21 mouse cellular contexts compared by ENCODE assay signal in genomic region chr17:30860606-30861005, GRCm38 (mm10). TPM values are rescaled to one million over a fixed set of nuclear protein-coding genes. Genes with fewer than 3 reads are reported as not detected.
DNase-seq lines count a peak whose midpoint lies in the region; ATAC-seq and TF ChIP-seq lines count a peak whose summit lies in the region.
"Had no signal": no experiment of that assay in that cellular context is flagged by ENCODE, and none has a peak within 500 bp of the region (broad histone marks: within the 10 kb centered on the region; RNA-seq: fewer than 3 reads in every experiment).

No protein-coding gene starts in this region.

- H3K27me3 ChIP-seq in hindbrain, embryonic 10.5 days (ENCODE audit: insufficient read depth, poor library complexity, severe bottlenecking) = peaks cover 19% of the 10 kb centered on the region
- H3K27me3 ChIP-seq in hindbrain, embryonic 11.5 days (ENCODE audit: control insufficient read depth, insufficient read depth, low read length) = no peaks in the 10 kb centered on the region
- no peaks in the 10 kb centered on the region for H3K27me3 ChIP-seq in midbrain, embryonic 13.5 days
- H3K27me3 ChIP-seq in midbrain, embryonic 10.5 days (ENCODE audit: low read depth, poor library complexity, severe bottlenecking) = no peaks in the 10 kb centered on the region
- H3K27me3 ChIP-seq in forebrain, postnatal 0 days (ENCODE audit: insufficient read depth, low read length) = no peaks in the 10 kb centered on the region
- no peaks in the 10 kb centered on the region for H3K27me3 ChIP-seq in midbrain, embryonic 15.5 days (replicated peaks)
- H3K27me3 ChIP-seq: neural tube, embryonic 15.5 days; stomach, embryonic 15.5 days had no signal

- H3K9me3 ChIP-seq in hindbrain, embryonic 10.5 days = no peaks in the 10 kb centered on the region
- H3K9me3 ChIP-seq in hindbrain, embryonic 11.5 days (ENCODE audit: control insufficient read depth, low read length) = no peaks in the 10 kb centered on the region; the same call in 1 of the 2 replicates
- no peaks in the 10 kb centered on the region for H3K9me3 ChIP-seq in midbrain, embryonic 13.5 days
- no peaks in the 10 kb centered on the region for H3K9me3 ChIP-seq in midbrain, embryonic 10.5 days (replicated peaks)
- H3K9me3 ChIP-seq in forebrain, postnatal 0 days (ENCODE audit: low read length) = no peaks in the 10 kb centered on the region
- H3K9me3 ChIP-seq in midbrain, embryonic 15.5 days = no peaks in the 10 kb centered on the region
- H3K9me3 ChIP-seq: limb, embryonic 12.5 days; neural tube, embryonic 15.5 days; stomach, embryonic 15.5 days had no signal

- peak overlapping the region; percentile 76 for H3K27ac ChIP-seq in hindbrain, embryonic 10.5 days
- H3K27ac ChIP-seq in hindbrain, embryonic 11.5 days (ENCODE audit: low read depth, low read length) = no peak overlapping the region
- H3K27ac ChIP-seq in midbrain, embryonic 13.5 days = peak overlapping the region; percentile 72
- no peak overlapping the region; the same call in 1 of the 2 replicates for H3K27ac ChIP-seq in midbrain, embryonic 10.5 days (replicated peaks)
- H3K27ac ChIP-seq in forebrain, postnatal 0 days (ENCODE audit: low read depth, low read length) = no peak overlapping the region
- peak overlapping the region; percentile 67; the same call in 1 of the 2 replicates for H3K27ac ChIP-seq in midbrain, embryonic 15.5 days
- H3K27ac ChIP-seq: gastrocnemius, adult 2 months; layer of hippocampus, adult 2 months; left cerebral cortex, adult 2 months; limb, embryonic 12.5 days; neural tube, embryonic 15.5 days; stomach, embryonic 15.5 days had no signal

- H3K36me3 ChIP-seq in hindbrain, embryonic 10.5 days = no peaks in the 10 kb centered on the region
- no peaks in the 10 kb centered on the region for H3K36me3 ChIP-seq in hindbrain, embryonic 11.5 days (ENCODE audit: control insufficient read depth, insufficient read depth, low read length)
- H3K36me3 ChIP-seq in midbrain, embryonic 13.5 days = no peaks in the 10 kb centered on the region
- H3K36me3 ChIP-seq in midbrain, embryonic 10.5 days = no peaks in the 10 kb centered on the region
- no peaks in the 10 kb centered on the region for H3K36me3 ChIP-seq in forebrain, postnatal 0 days (ENCODE audit: insufficient read depth)
- no peaks in the 10 kb centered on the region for H3K36me3 ChIP-seq in midbrain, embryonic 15.5 days (replicated peaks)
- H3K36me3 ChIP-seq: limb, embryonic 12.5 days; neural tube, embryonic 15.5 days; stomach, embryonic 15.5 days had no signal

- no peak overlapping the region for H3K4me3 ChIP-seq in hindbrain, embryonic 10.5 days
- no peak overlapping the region for H3K4me3 ChIP-seq in hindbrain, embryonic 11.5 days (ENCODE audit: low read depth, low read length)
- no peak overlapping the region for H3K4me3 ChIP-seq in midbrain, embryonic 13.5 days (replicated peaks)
- no peak overlapping the region for H3K4me3 ChIP-seq in midbrain, embryonic 10.5 days
- no peak overlapping the region for H3K4me3 ChIP-seq in forebrain, postnatal 0 days (ENCODE audit: low read depth, low read length)
- no peak overlapping the region for H3K4me3 ChIP-seq in midbrain, embryonic 15.5 days
- H3K4me3 ChIP-seq: gastrocnemius, adult 2 months; layer of hippocampus, adult 2 months; left cerebral cortex, adult 2 months; limb, embryonic 12.5 days; neural tube, embryonic 15.5 days; stomach, embryonic 15.5 days had no signal

- 74% methylated on average over 7 of the region's 7 CpGs for WGBS in hindbrain, embryonic 10.5 days
- 77% methylated on average over 7 of the region's 7 CpGs for WGBS in hindbrain, embryonic 11.5 days
- WGBS in midbrain, embryonic 13.5 days = 56% methylated on average over 7 of the region's 7 CpGs
- WGBS in midbrain, embryonic 10.5 days = 86% methylated on average over 7 of the region's 7 CpGs
- WGBS in forebrain, postnatal 0 days = 29% methylated on average over 7 of the region's 7 CpGs
- WGBS in midbrain, embryonic 15.5 days = 45% methylated on average over 7 of the region's 7 CpGs

- no peak overlapping the region for H3K4me2 ChIP-seq in hindbrain, embryonic 11.5 days (replicated peaks; ENCODE audit: low read depth, low read length)
- no peak overlapping the region for H3K4me2 ChIP-seq in midbrain, embryonic 13.5 days (replicated peaks)
- no peak overlapping the region for H3K4me2 ChIP-seq in forebrain, postnatal 0 days (ENCODE audit: low read depth)
- no peak overlapping the region for H3K4me2 ChIP-seq in midbrain, embryonic 15.5 days
- H3K4me2 ChIP-seq: limb, embryonic 12.5 days; neural tube, embryonic 15.5 days; stomach, embryonic 15.5 days had no signal

- TF ChIP-seq CTCF in forebrain, postnatal 0 days (IDR thresholded peaks at IDR 0.05; ENCODE audit: low read depth) = no peak

- no peak for DNase-seq in hindbrain, embryonic 10.5 days (ENCODE audit: low spot score)
- no peak for DNase-seq in hindbrain, embryonic 11.5 days (ENCODE audit: low spot score)
- DNase-seq in midbrain, embryonic 10.5 days (ENCODE audit: low spot score) = no peak
- DNase-seq in forebrain, postnatal 0 days = peak; percentile 59
- no peak for DNase-seq in spleen, postnatal 10 days (ENCODE audit: low spot score in 2 of 2)
- DNase-seq in thymus, postnatal 36 days = no peak
- DNase-seq: adrenal gland, postnatal 36 days; cerebellum, postnatal 10 days; gastrocnemius, adult 2 months; heart, adult 11 months; lung, postnatal 4 days had no signal

- no peak for ATAC-seq in hindbrain, embryonic 11.5 days (ENCODE audit: low FRiP score)
- ATAC-seq in midbrain, embryonic 13.5 days = no peak
- no peak; the same call in 1 of the 2 replicates for ATAC-seq in forebrain, postnatal 0 days
- ATAC-seq in midbrain, embryonic 15.5 days (replicated peaks) = no peak
- ATAC-seq: activated CD4-positive, CD25-positive, alpha-beta regulatory T cell, adult 4 months had no signal

- H3K4me1 ChIP-seq in hindbrain, embryonic 10.5 days (replicated peaks) = peaks cover 56% of the 10 kb centered on the region
- H3K4me1 ChIP-seq in hindbrain, embryonic 11.5 days (replicated peaks; ENCODE audit: control insufficient read depth, insufficient read depth, low read length) = no peaks in the 10 kb centered on the region; the same call in 1 of the 2 replicates
- H3K4me1 ChIP-seq in midbrain, embryonic 13.5 days (replicated peaks) = peaks cover 36% of the 10 kb centered on the region
- H3K4me1 ChIP-seq in midbrain, embryonic 10.5 days = peaks cover 44% of the 10 kb centered on the region
- H3K4me1 ChIP-seq in forebrain, postnatal 0 days (ENCODE audit: insufficient read depth) = 0 out of 2 replicates have a peak, but pooled peaks cover 4% of the 10 kb centered on the region
- peaks cover 18% of the 10 kb centered on the region for H3K4me1 ChIP-seq in midbrain, embryonic 15.5 days
- H3K4me1 ChIP-seq: stomach, embryonic 15.5 days had no signal

- no peak overlapping the region for H3K9ac ChIP-seq in hindbrain, embryonic 11.5 days (ENCODE audit: low read depth, low read length)
- H3K9ac ChIP-seq in midbrain, embryonic 13.5 days (replicated peaks) = no peak overlapping the region
- no peak overlapping the region for H3K9ac ChIP-seq in forebrain, postnatal 0 days
- H3K9ac ChIP-seq in midbrain, embryonic 15.5 days = no peak overlapping the region
- H3K9ac ChIP-seq: limb, embryonic 12.5 days; neural tube, embryonic 15.5 days; stomach, embryonic 15.5 days had no signal

RNA-seq across cellular contexts. Expression of gene Glp1r, which starts 41.0 kb away (rescaled TPM):
- polyA plus RNA-seq in hindbrain, embryonic 10.5 days (2016; fragmentation: Nextera tagmentation; extraction: Ambion mirVana) = 0.05 and 0.09 TPM in 2 replicates
- 0.03 and 0.23 TPM in 2 replicates for polyA plus RNA-seq in hindbrain, embryonic 11.5 days (2014; fragmentation: Nextera tagmentation; extraction: Ambion mirVana)
- 0.13 and 0.18 TPM in 2 replicates for polyA plus RNA-seq in midbrain, embryonic 13.5 days (2015; fragmentation: Nextera tagmentation; extraction: Ambion mirVana)
- not detected in 2 replicates for polyA plus RNA-seq in midbrain, embryonic 10.5 days (2016; fragmentation: Nextera tagmentation; extraction: Ambion mirVana)
- 0.69 and 1.7 TPM in 2 replicates for total RNA-seq in forebrain, postnatal 0 days (2014; rRNA removed)
- polyA plus RNA-seq in forebrain, postnatal 0 days (2015; fragmentation: Nextera tagmentation; extraction: Ambion mirVana) = 0.19 and 0.34 TPM in 2 replicates
- polyA plus RNA-seq in midbrain, embryonic 15.5 days (2015; fragmentation: Nextera tagmentation; extraction: Ambion mirVana) = 0.71 and 0.75 TPM in 2 replicates
- total RNA-seq: gastrocnemius, adult 2 months; monocyte, adult 5-6 weeks had no signal
- polyA plus RNA-seq: limb, embryonic 12.5 days; liver, embryonic 16.5 days had no signal

Comparison
In these comparisons a context has a peak if more than half of its experiments do, and no peak if none do; other contexts are left out.
1. H3K27ac ChIP-seq: peak in hindbrain, embryonic 10.5 days (single experiment), midbrain, embryonic 13.5 days (single experiment) and midbrain, embryonic 15.5 days (single experiment); none in hindbrain, embryonic 11.5 days (single experiment), midbrain, embryonic 10.5 days (single experiment) and forebrain, postnatal 0 days (single experiment).